Mouse (Mus musculus): ENCODE data around the gene 4931406C07Rik.
"Not testable (repeated sequence)": the region's sequence is repeated elsewhere in the genome, so short reads cannot be mapped to it uniquely, and the experiment has no call there.

The 4931406C07Rik gene

DNA sequence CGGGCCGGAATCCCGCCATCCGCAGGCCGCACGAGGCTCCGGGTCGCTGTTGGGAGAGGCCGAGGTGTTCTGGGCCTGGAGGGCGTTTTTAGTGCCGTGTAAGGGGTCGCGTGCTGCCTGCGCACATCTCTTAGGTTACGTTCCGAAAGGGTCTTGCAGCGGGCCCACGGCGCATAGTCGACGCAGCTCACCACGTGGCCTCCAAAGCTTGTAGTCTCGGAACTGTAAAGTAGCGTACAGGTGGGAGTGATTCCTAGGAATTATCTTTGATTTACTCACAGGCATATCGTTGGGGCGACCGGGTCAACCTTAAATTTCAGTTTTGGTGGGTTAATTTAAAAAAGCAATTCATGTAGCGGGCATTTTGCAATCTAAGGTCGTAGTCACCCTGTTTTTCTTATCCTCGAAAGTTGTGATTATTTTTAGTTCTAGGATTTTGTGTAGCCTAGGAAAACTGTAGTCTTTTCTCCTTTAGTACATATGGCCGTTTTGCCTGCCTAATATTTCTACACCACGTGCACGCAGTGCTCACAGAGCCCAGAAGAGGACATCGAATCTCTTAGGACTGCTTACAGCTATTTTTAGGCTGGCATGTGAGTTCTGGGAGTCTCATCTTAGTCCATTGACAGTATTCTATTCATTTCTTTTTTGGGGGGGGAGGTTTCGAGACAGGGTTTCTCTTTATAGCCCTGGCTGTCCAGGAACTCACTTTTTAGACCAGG is at the start of gene 4931406C07Rik:
4931406C07Rik (minus strand) TSS at position 51 of the 722 bp plus-strand sequence.
- in situ Hi-C loops (cut with MboI; ENCODE audit: low sequenced_read_pairs): no loop called here

DNA sequence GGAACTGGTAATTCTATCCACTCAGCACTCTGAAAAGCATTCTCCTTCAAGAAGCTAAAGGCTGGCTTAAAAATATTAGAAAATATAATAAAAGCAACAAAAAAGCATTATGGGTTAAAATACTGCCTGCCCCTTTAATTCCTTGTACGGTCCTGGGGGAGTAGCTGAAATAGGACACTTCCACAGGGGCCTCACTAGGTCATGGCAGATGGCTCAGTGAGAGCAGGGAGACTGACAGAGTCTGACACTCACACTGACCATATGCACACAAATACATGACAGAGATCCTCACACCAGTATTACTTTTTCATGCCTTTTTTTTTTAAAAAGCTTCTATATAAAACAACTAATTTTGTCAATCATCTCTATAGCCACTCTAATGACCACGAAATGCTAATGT is 43.7 kb upstream of the 4931406C07Rik start:
- in situ Hi-C loops (cut with MboI; ENCODE audit: low sequenced_read_pairs): no loop called here

GRCm38 (mm10) chr9:15337776-15338175 is 31.5 kb upstream of the 4931406C07Rik start:
- in situ Hi-C loops (cut with MboI; ENCODE audit: low sequenced_read_pairs): no loop called here

- in situ Hi-C loops (cut with MboI; ENCODE audit: low sequenced_read_pairs): no loop called here
Observed at GRCm38 (mm10) chr9:15318170-15318742, 12.0 kb upstream of the 4931406C07Rik start.

- in situ Hi-C loops (cut with MboI; ENCODE audit: low sequenced_read_pairs): no loop called here
Observed at GRCm38 (mm10) chr9:15317223-15318169, 11.2 kb upstream of the 4931406C07Rik start.

- in situ Hi-C loops (cut with MboI; ENCODE audit: low sequenced_read_pairs): not testable (repeated sequence)
Observed at GRCm38 (mm10) chr9:15316296-15316695, 10.0 kb upstream of the 4931406C07Rik start.

DNA sequence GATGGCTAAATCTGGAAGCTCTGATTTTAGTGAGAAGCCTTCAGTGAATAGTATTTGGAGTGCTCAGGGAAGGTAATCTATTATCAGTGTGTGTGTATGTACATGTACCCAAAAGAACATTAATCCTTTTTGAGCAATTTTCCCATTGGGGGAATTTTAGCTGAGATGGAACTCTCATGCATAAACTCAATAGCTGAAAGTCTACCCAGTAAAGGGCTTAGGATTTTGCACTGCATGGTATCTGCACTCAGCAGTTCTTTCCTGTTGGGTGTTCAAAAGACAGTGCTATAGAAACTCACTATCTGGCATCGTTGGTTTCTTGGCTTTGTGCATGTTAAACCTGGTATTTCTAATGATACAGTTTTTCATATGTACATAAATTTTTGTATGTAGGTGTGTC is 8.4 kb upstream of the 4931406C07Rik start:
- in situ Hi-C loops (cut with MboI; ENCODE audit: low sequenced_read_pairs): no loop called here

GRCm38 (mm10) chr9:15313633-15314032 is 7.4 kb upstream of the 4931406C07Rik start:
- in situ Hi-C loops (cut with MboI; ENCODE audit: low sequenced_read_pairs): no loop called here

DNA sequence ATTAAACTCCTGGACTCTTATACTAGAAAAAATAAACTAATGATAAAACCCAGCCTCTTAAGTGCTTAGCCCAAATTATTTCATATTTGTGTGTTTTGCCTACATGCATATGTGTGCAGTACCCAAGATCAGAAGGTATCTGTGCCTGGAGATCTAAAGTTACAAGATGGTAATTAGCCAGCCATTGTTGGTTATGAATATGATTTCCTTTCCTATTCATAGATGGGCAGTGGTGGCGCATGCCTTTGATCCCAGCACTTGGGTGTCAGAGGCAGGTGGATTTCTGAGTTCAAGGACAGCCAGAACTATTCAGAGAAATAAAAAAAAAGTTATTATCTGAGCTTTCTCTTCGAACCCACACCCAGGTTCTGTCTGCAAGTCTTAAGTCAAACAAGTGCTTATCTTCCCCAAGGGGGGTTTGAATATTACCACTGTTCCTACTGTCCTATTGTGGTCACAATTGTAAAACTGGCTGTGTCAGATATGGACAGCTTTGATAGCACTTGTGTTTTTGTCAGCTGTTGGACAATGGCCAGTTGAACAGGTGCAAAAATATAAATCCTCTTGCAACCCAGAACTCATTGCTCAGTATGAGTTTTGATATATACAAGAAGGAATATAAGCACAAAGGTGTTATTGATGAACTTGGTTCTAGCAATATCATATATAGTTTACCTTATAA is 5.9 kb upstream of the 4931406C07Rik start:
- in situ Hi-C loops (cut with MboI; ENCODE audit: low sequenced_read_pairs): no loop called here

DNA sequence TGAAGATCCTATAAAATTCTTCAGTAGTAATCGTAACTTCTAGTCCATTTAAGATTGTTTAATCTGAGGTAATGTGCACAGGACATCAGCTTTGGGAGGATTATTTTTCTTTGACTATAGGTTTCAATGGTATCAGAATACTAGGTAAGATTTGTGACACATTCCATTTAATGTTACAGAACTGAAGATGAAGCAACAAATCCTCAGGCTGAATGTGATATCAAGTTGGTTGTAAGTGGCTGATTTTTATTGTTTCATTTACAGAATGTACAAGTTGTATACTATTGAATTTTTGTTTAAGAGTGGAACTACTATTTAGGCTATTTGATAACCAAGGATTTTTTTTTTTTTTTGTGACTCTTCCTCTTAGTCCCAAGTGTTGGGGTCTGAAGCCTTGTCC is 3.9 kb upstream of the 4931406C07Rik start:
- in situ Hi-C loops (cut with MboI; ENCODE audit: low sequenced_read_pairs): no loop called here

DNA sequence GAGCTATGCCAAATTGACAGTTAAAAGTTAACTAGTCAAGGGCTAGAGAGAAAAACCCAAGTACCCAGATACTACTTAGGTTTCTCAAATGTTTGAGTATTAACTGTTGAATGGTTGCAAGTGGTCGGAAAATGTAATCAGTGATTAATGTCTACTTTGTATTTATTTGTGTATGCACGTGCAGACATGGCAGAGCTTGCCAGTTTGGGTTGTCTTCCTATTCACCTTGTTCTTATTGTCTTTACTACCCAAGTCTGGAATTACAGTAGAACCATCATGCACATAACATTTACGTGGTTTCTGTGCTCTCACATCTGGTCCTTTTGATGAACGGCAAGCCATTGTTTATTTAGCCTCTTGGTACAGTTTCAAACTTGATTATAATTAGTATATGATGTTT is 3.2 kb upstream of the 4931406C07Rik start:
- in situ Hi-C loops (cut with MboI; ENCODE audit: low sequenced_read_pairs): no loop called here

GRCm38 (mm10) chr9:15308254-15308653 is 2.0 kb upstream of the 4931406C07Rik start:
- in situ Hi-C loops (cut with MboI; ENCODE audit: low sequenced_read_pairs): no loop called here

GRCm38 (mm10) chr9:15307257-15307656 is 1.0 kb upstream of the 4931406C07Rik start:
- in situ Hi-C loops (cut with MboI; ENCODE audit: low sequenced_read_pairs): no loop called here

- in situ Hi-C loops (cut with MboI; ENCODE audit: low sequenced_read_pairs): no loop called here
Observed at GRCm38 (mm10) chr9:15305503-15306397, 498 bp downstream of the 4931406C07Rik start, which contains the start of gene Taf1d. Gene Taf1d, plus strand, starts transcription at chr9:15306214.

DNA sequence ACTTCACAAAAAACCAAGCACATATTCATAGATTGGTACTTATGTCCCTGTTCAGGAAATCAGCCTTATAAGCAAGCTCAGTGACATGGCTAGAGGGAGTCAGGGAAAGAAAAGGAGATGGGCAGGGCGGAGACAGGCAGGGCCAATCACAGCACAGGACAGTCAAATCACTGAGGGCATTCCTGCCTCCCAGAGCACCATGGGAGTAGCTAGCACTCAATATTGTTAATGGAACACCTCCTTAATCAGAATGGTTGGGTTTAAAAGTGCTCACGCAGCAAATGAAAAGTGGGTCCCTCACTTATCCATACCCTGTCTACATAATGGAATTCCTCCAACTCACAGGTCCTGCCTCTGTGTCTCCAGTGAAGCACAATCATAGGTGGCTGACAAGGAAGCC is 3.4 kb downstream of the 4931406C07Rik start:
- in situ Hi-C loops (cut with MboI; ENCODE audit: low sequenced_read_pairs): no loop called here

DNA sequence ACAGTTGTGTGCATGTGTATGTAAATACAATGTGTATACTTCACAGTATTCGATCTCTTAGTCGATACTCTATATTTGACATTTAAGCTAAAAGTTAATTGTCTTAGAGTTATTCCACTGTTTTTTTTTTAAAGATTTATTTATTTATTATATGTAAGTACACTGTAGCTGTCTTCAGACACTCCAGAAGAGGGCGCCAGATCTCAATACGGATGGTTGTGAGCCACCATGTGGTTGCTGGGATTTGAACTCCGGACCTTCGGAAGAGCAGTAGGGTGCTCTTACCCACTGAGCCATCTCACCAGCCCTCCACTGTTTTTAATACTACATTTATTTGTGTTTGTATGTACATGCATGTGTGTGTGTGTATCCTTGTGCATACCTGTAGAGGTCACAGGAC is 4.2 kb downstream of the 4931406C07Rik start:
- in situ Hi-C loops (cut with MboI; ENCODE audit: low sequenced_read_pairs): not testable (repeated sequence)

DNA sequence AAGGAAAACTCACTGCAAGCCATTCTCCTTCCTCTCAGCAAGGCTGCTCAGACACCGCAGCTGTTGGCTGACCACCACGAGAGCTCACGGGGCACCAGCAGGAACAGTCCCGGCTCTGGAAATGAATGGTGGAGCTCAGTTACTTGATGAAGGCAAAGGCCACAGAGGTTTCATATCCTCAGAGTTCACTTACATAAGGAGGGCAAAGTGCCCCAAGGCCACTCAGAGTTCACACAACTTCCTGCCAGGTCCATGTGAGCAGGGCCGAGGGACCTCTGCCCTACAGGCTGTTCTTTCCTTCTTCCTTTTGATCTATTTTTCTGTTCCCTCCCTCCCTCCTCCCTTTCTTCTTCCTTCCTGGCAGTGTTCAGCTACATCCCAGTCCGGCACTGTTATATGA is 4.8 kb downstream of the 4931406C07Rik start:
- in situ Hi-C loops (cut with MboI; ENCODE audit: low sequenced_read_pairs): no loop called here

- in situ Hi-C loops (cut with MboI; ENCODE audit: low sequenced_read_pairs): no loop called here
Observed at GRCm38 (mm10) chr9:15300056-15300455, 6.2 kb downstream of the 4931406C07Rik start.

DNA sequence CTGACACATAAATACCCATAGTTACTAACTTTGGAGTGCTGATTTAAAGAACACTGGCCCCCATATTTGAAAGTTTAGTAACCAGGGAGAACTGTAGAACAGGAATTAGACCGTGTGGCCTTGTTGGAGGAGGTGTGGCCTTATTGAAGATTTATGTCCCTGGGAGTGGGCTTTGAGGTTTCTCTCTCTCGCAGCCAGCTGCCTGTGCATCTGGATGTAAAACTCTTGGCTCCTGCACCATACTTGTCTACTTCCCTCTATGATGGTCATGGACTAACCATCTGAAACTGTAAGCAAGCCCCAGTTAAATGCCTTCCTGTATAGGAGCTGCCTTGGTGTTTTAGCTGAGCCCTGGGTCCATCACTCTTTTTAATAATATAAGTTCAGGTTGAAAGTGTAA is 7.8 kb downstream of the 4931406C07Rik start:
- in situ Hi-C loops (cut with MboI; ENCODE audit: low sequenced_read_pairs): no loop called here

GRCm38 (mm10) chr9:15297112-15297511 is 9.1 kb downstream of the 4931406C07Rik start:
- in situ Hi-C loops (cut with MboI; ENCODE audit: low sequenced_read_pairs): no loop called here
